Mouse (Mus musculus): ENCODE results near the gene Brf1. TPM values are rescaled to one million over a fixed set of nuclear protein-coding genes. Genes with fewer than 3 reads are reported as not detected.
A peak's percentile ranks its signal among the peaks of the same experiment; 100 is the strongest.

The Brf1 gene
- polyA plus RNA-seq, 1 experiment from 2014 or later: 41.6 TPM

- H3K9ac ChIP-seq (ENCODE audit: low read depth, low read length): no peak overlapping the region
- no peaks in the 10 kb centered on the region; the same call in 1 of the 2 replicates for H3K36me3 ChIP-seq (ENCODE audit: control insufficient read depth, insufficient read depth, low read length)
- 92% methylated on average over 2 of the region's 2 CpGs for WGBS
- H3K9me3 ChIP-seq (ENCODE audit: control insufficient read depth, low read length): no peaks in the 10 kb centered on the region
- no peak overlapping the region for H3K4me2 ChIP-seq (ENCODE audit: low read depth, low read length)
- no peaks in the 10 kb centered on the region for H3K4me1 ChIP-seq (ENCODE audit: control insufficient read depth, insufficient read depth, low read length)
- no peak for ATAC-seq
- H3K27ac ChIP-seq (ENCODE audit: low read length): no peak overlapping the region
- H3K27me3 ChIP-seq (replicated peaks; ENCODE audit: control insufficient read depth, insufficient read depth, low read length): no peaks in the 10 kb centered on the region
- H3K4me3 ChIP-seq (ENCODE audit: low read length): no peak overlapping the region
These were observed 9.1 kb downstream of the Brf1 start for GRCm38 (mm10) chr12:112991444-112991843.

- H3K36me3 ChIP-seq (ENCODE audit: control insufficient read depth, insufficient read depth, low read length): peaks cover under 1% of the 10 kb centered on the region
- no peak overlapping the region for H3K27ac ChIP-seq (ENCODE audit: low read length)
- H3K4me3 ChIP-seq (ENCODE audit: low read length): no peak overlapping the region
- H3K4me1 ChIP-seq (ENCODE audit: control insufficient read depth, insufficient read depth, low read length): no peaks in the 10 kb centered on the region
- no peak for ATAC-seq
- no peaks in the 10 kb centered on the region for H3K9me3 ChIP-seq (ENCODE audit: control insufficient read depth, low read length)
- WGBS: 84% methylated on average over 5 of the region's 5 CpGs
- H3K9ac ChIP-seq (ENCODE audit: low read depth, low read length): no peak overlapping the region
- H3K4me2 ChIP-seq (ENCODE audit: low read depth, low read length): no peak overlapping the region
- H3K27me3 ChIP-seq (replicated peaks; ENCODE audit: control insufficient read depth, insufficient read depth, low read length): no peaks in the 10 kb centered on the region
These were observed 9.6 kb downstream of the Brf1 start for GRCm38 (mm10) chr12:112990706-112991405.

GRCm38 (mm10) chr12:112987877-112988276 lies 12.6 kb downstream of the Brf1 start:
- no peak overlapping the region for H3K27ac ChIP-seq (ENCODE audit: low read length)
- H3K36me3 ChIP-seq (ENCODE audit: control insufficient read depth, insufficient read depth, low read length): peaks cover 6% of the 10 kb centered on the region
- H3K9ac ChIP-seq (ENCODE audit: low read depth, low read length): no peak overlapping the region
- no peaks in the 10 kb centered on the region for H3K4me1 ChIP-seq (ENCODE audit: control insufficient read depth, insufficient read depth, low read length)
- no peaks in the 10 kb centered on the region for H3K9me3 ChIP-seq (ENCODE audit: control insufficient read depth, low read length)
- 70% methylated on average over 6 of the region's 6 CpGs for WGBS
- H3K4me2 ChIP-seq (ENCODE audit: low read depth, low read length): no peak overlapping the region
- no peak overlapping the region for H3K4me3 ChIP-seq (ENCODE audit: low read length)
- H3K27me3 ChIP-seq (replicated peaks; ENCODE audit: control insufficient read depth, insufficient read depth, low read length): no peaks in the 10 kb centered on the region
- ATAC-seq: no peak

GRCm38 (mm10) chr12:112985346-112985745 lies 15.2 kb downstream of the Brf1 start:
- H3K9me3 ChIP-seq (ENCODE audit: control insufficient read depth, low read length): no peaks in the 10 kb centered on the region
- no peaks in the 10 kb centered on the region for H3K4me1 ChIP-seq (ENCODE audit: control insufficient read depth, insufficient read depth, low read length)
- H3K27ac ChIP-seq (ENCODE audit: low read length): no peak overlapping the region
- H3K4me3 ChIP-seq (ENCODE audit: low read length): no peak overlapping the region
- H3K27me3 ChIP-seq (replicated peaks; ENCODE audit: control insufficient read depth, insufficient read depth, low read length): no peaks in the 10 kb centered on the region
- whole genome bisulfite sequencing: 92% methylated on average over 6 of the region's 6 CpGs
- H3K36me3 ChIP-seq (ENCODE audit: control insufficient read depth, insufficient read depth, low read length): peaks cover 6% of the 10 kb centered on the region; the same call in 1 of the 2 replicates
- H3K4me2 ChIP-seq (ENCODE audit: low read depth, low read length): no peak overlapping the region
- H3K9ac ChIP-seq (ENCODE audit: low read depth, low read length): no peak overlapping the region
- ATAC-seq: no peak

GRCm38 (mm10) chr12:112982031-112982430 lies 18.5 kb downstream of the Brf1 start:
- Histone ChIP-seq H3K27me3 (replicated peaks; ENCODE audit: control insufficient read depth, insufficient read depth, low read length) (no peaks in the 10 kb centered on the region), H3K36me3 (ENCODE audit: control insufficient read depth, insufficient read depth, low read length) (peaks cover 9% of the 10 kb centered on the region; the same call in 1 of the 2 replicates), H3K4me3 (ENCODE audit: low read length) (no peak overlapping the region), H3K9me3 (ENCODE audit: control insufficient read depth, low read length) (no peaks in the 10 kb centered on the region), H3K9ac (ENCODE audit: low read depth, low read length) (no peak overlapping the region), H3K4me2 (ENCODE audit: low read depth, low read length) (no peak overlapping the region), H3K4me1 (ENCODE audit: control insufficient read depth, insufficient read depth, low read length) (peaks cover 5% of the 10 kb centered on the region), H3K27ac (ENCODE audit: low read length) (no peak overlapping the region)
- WGBS: 80% methylated on average over 2 of the region's 2 CpGs
- no peak for ATAC-seq

GRCm38 (mm10) chr12:112977156-112977555 lies 23.3 kb downstream of the Brf1 start:
- H3K27ac ChIP-seq (ENCODE audit: low read length): peak overlapping the region; percentile 87
- H3K36me3 ChIP-seq (ENCODE audit: control insufficient read depth, insufficient read depth, low read length): peaks cover 8% of the 10 kb centered on the region; the same call in 1 of the 2 replicates
- H3K4me3 ChIP-seq (ENCODE audit: low read length): peak overlapping the region; percentile 73
- no peaks in the 10 kb centered on the region for H3K27me3 ChIP-seq (replicated peaks; ENCODE audit: control insufficient read depth, insufficient read depth, low read length)
- peak overlapping the region; percentile 86 for H3K4me2 ChIP-seq (ENCODE audit: low read depth, low read length)
- H3K4me1 ChIP-seq (ENCODE audit: control insufficient read depth, insufficient read depth, low read length): peaks cover 12% of the 10 kb centered on the region
- 40% methylated on average over 12 of the region's 12 CpGs for WGBS
- peak overlapping the region; percentile 85 for H3K9ac ChIP-seq (ENCODE audit: low read depth, low read length)
- no peaks in the 10 kb centered on the region for H3K9me3 ChIP-seq (ENCODE audit: control insufficient read depth, low read length)
- ATAC-seq: peak; percentile 4; the same call in 1 of the 2 replicates

GRCm38 (mm10) chr12:112976371-112977073 lies 24.0 kb downstream of the Brf1 start, which contains the start of gene Btbd6:
TSS of gene Btbd6 (plus strand) at chr12:112976482.
- no peaks in the 10 kb centered on the region for H3K9me3 ChIP-seq (ENCODE audit: control insufficient read depth, low read length)
- H3K9ac ChIP-seq (ENCODE audit: low read depth, low read length): peak within 1 kb of the TSS; percentile 85
- peak within 1 kb of the TSS; percentile 86 for H3K4me2 ChIP-seq (ENCODE audit: low read depth, low read length)
- peak within 1 kb of the TSS; percentile 87 for H3K27ac ChIP-seq (ENCODE audit: low read length)
- H3K4me3 ChIP-seq (ENCODE audit: low read length): peak within 1 kb of the TSS; percentile 73
- under 1% methylated on average over 79 of the region's 80 CpGs for WGBS
- no peaks in the 10 kb centered on the region for H3K27me3 ChIP-seq (replicated peaks; ENCODE audit: control insufficient read depth, insufficient read depth, low read length)
- peaks cover 12% of the 10 kb centered on the region for H3K4me1 ChIP-seq (ENCODE audit: control insufficient read depth, insufficient read depth, low read length)
- ATAC-seq: peak; percentile 98
- H3K36me3 ChIP-seq (ENCODE audit: control insufficient read depth, insufficient read depth, low read length): peaks cover 12% of the 10 kb centered on the region; the same call in 1 of the 2 replicates

GRCm38 (mm10) chr12:112974736-112975135 lies 25.8 kb downstream of the Brf1 start:
- Histone ChIP-seq H3K9me3 (ENCODE audit: control insufficient read depth, low read length) (no peaks in the 10 kb centered on the region), H3K9ac (ENCODE audit: low read depth, low read length) (no peak overlapping the region), H3K4me1 (ENCODE audit: control insufficient read depth, insufficient read depth, low read length) (peaks cover 12% of the 10 kb centered on the region), H3K4me3 (ENCODE audit: low read length) (no peak overlapping the region), H3K36me3 (ENCODE audit: control insufficient read depth, insufficient read depth, low read length) (peaks cover 18% of the 10 kb centered on the region), H3K4me2 (ENCODE audit: low read depth, low read length) (no peak overlapping the region), H3K27me3 (replicated peaks; ENCODE audit: control insufficient read depth, insufficient read depth, low read length) (no peaks in the 10 kb centered on the region), H3K27ac (ENCODE audit: low read length) (no peak overlapping the region)
- no peak for ATAC-seq
- WGBS: 87% methylated on average over 9 of the region's 9 CpGs

GRCm38 (mm10) chr12:112969616-112970015 lies 30.9 kb downstream of the Brf1 start:
- H3K27ac ChIP-seq (ENCODE audit: low read length): no peak overlapping the region
- H3K27me3 ChIP-seq (replicated peaks; ENCODE audit: control insufficient read depth, insufficient read depth, low read length): no peaks in the 10 kb centered on the region
- peaks cover 29% of the 10 kb centered on the region for H3K36me3 ChIP-seq (ENCODE audit: control insufficient read depth, insufficient read depth, low read length)
- 92% methylated on average over 6 of the region's 6 CpGs for WGBS
- no peaks in the 10 kb centered on the region for H3K4me1 ChIP-seq (ENCODE audit: control insufficient read depth, insufficient read depth, low read length)
- no peak overlapping the region for H3K4me2 ChIP-seq (ENCODE audit: low read depth, low read length)
- ATAC-seq: no peak
- no peak overlapping the region for H3K4me3 ChIP-seq (ENCODE audit: low read length)
- H3K9ac ChIP-seq (ENCODE audit: low read depth, low read length): no peak overlapping the region
- no peaks in the 10 kb centered on the region for H3K9me3 ChIP-seq (ENCODE audit: control insufficient read depth, low read length)
